Mouse (Mus musculus) small intestine, adult 2 months (tissue): ENCODE measurements around the gene Vim.

Source experiments
- CTCF ChIP-seq: fragments of 200-500 bp; IDR thresholded peaks from 2 replicates; pipeline ENCODE4 v1.5.1; 2012; ENCODE audit warnings: low read depth, mild to moderate bottlenecking, control low read depth, inconsistent platforms, low read length, moderate library complexity, mixed read lengths; ENCODE audit not compliant: insufficient replicate concordance, insufficient read length; ENCODE audit errors: extremely low read depth
- POLR2A ChIP-seq: fragments of 200-500 bp; IDR thresholded peaks from 2 replicates; pipeline ENCODE4 v1.6.1; 2012; ENCODE audit warnings: low read depth, mild to moderate bottlenecking, control low read depth, inconsistent platforms, low read length, moderate library complexity

- no peak for TF ChIP-seq CTCF
- TF ChIP-seq POLR2A, result no peak
Observed at GRCm38 (mm10) chr2:13539860-13540259, 33.9 kb upstream of the Vim start.
